Mouse (Mus musculus): ENCODE data around the gene Nfatc2. TPM values are rescaled to one million over a fixed set of nuclear protein-coding genes. Genes with fewer than 3 reads are reported as not detected.

The Nfatc2 gene
- polyA plus RNA-seq, 1 experiment from 2014 or later, result 7.3 TPM

- H3K4me1 ChIP-seq, result peaks cover 36% of the 10 kb centered on the region
- peaks cover 3% of the 10 kb centered on the region; the same call in 1 of the 2 replicates for H3K36me3 ChIP-seq
- H3K4me3 ChIP-seq, result no peak overlapping the region
- peak overlapping the region; percentile 10; the same call in 1 of the 2 replicates for H3K27ac ChIP-seq
- H3K4me2 ChIP-seq (replicated peaks), result no peak overlapping the region
- 0 out of 2 replicates have a peak, but pooled peaks cover 6% of the 10 kb centered on the region for H3K27me3 ChIP-seq
- 42% methylated on average over 7 of the region's 7 CpGs for WGBS
- no peak; the same call in 1 of the 2 replicates for ATAC-seq (ENCODE audit: low FRiP score, low read depth)
- H3K9ac ChIP-seq, result no peak overlapping the region
- no peaks in the 10 kb centered on the region for H3K9me3 ChIP-seq
Observed at GRCm38 (mm10) chr2:168478431-168478830, 123.0 kb downstream of the Nfatc2 start.

GRCm38 (mm10) chr2:168473496-168473895 lies 128.0 kb downstream of the Nfatc2 start:
- WGBS, result 56% methylated on average over 9 of the region's 9 CpGs
- Histone ChIP-seq H3K27ac (no peak overlapping the region), H3K4me1 (peaks cover 33% of the 10 kb centered on the region), H3K9ac (no peak overlapping the region), H3K9me3 (no peaks in the 10 kb centered on the region), H3K36me3 (no peaks in the 10 kb centered on the region), H3K4me3 (no peak overlapping the region), H3K27me3 (peaks cover 28% of the 10 kb centered on the region), H3K4me2 (replicated peaks) (peak overlapping the region; percentile 57; the same call in 1 of the 2 replicates)
- no peak for ATAC-seq (ENCODE audit: low FRiP score, low read depth)

DNA sequence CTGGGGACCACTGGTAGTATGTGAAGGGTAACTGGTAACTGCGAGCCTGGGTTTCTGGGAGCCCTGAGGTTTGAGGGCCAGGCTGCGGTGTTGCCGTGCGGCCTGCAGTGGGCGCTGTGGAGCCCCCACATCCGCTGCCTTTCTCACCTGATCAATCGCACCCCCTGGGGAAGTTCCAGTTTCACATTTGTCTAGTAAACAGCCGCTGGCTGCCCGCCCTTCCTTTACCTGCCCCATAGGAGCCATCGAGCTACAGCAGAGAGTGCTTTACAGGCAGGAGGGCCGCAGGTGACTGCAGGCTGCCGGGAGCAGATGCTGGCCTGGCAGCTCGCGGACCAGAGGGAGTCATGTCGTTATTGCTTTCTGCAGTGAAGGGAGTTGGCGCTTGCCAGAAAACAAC lies 128.6 kb downstream of the Nfatc2 start:
- Histone ChIP-seq H3K36me3 (no peaks in the 10 kb centered on the region), H3K27me3 (peaks cover 28% of the 10 kb centered on the region), H3K9ac (peak overlapping the region; percentile 48; the same call in 1 of the 2 replicates), H3K9me3 (no peaks in the 10 kb centered on the region), H3K4me3 (peak overlapping the region; percentile 32), H3K27ac (no peak overlapping the region; the same call in 1 of the 2 replicates), H3K4me2 (replicated peaks) (peak overlapping the region; percentile 57), H3K4me1 (peaks cover 31% of the 10 kb centered on the region)
- ATAC-seq (ENCODE audit: low FRiP score, low read depth), result peak; percentile 78; the same call in 1 of the 2 replicates
- WGBS, result 4% methylated on average over 16 of the region's 16 CpGs

- peaks cover 24% of the 10 kb centered on the region for H3K27me3 ChIP-seq
- 9% methylated on average over 4 of the region's 4 CpGs for WGBS
- no peaks in the 10 kb centered on the region for H3K36me3 ChIP-seq
- no peak overlapping the region for H3K4me3 ChIP-seq
- no peak overlapping the region for H3K27ac ChIP-seq
- peaks cover 23% of the 10 kb centered on the region for H3K4me1 ChIP-seq
- H3K9ac ChIP-seq, result no peak overlapping the region
- no peak overlapping the region for H3K4me2 ChIP-seq (replicated peaks)
- H3K9me3 ChIP-seq, result no peaks in the 10 kb centered on the region
- no peak for ATAC-seq (ENCODE audit: low FRiP score, low read depth)
Observed at GRCm38 (mm10) chr2:168469032-168469431, 132.4 kb downstream of the Nfatc2 start.

GRCm38 (mm10) chr2:168467166-168467565 lies 134.3 kb downstream of the Nfatc2 start:
- no peak overlapping the region for H3K27ac ChIP-seq
- H3K9me3 ChIP-seq, result no peaks in the 10 kb centered on the region
- ATAC-seq (ENCODE audit: low FRiP score, low read depth), result no peak
- WGBS, result 86% methylated on average over 5 of the region's 5 CpGs
- H3K9ac ChIP-seq, result no peak overlapping the region
- peaks cover 20% of the 10 kb centered on the region for H3K27me3 ChIP-seq
- H3K4me3 ChIP-seq, result no peak overlapping the region
- peaks cover 8% of the 10 kb centered on the region for H3K4me1 ChIP-seq
- no peak overlapping the region for H3K4me2 ChIP-seq (replicated peaks)
- no peaks in the 10 kb centered on the region for H3K36me3 ChIP-seq

DNA sequence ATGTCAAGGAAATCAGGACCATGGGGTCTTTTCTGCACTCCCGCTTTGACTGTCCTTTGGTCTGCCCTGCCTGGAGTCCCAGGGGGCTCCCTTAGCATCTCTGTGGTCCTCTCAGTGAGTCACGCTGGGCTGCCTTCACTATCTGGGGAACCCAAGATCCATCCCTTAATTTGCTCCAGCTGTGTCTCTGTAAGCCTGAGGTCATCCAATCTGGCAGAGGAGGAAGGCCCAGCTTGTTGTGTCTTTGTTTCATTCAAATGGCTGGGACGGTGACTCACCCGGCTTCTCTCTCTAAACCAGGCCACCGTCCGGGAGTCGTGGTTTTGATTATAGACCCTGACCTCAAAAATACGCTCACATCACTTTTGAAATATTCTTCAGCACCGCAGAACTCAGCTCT lies 135.4 kb downstream of the Nfatc2 start:
- 44% methylated on average over 9 of the region's 9 CpGs for WGBS
- no peak for ATAC-seq (ENCODE audit: low FRiP score, low read depth)
- no peak overlapping the region for H3K4me3 ChIP-seq
- H3K4me2 ChIP-seq (replicated peaks), result no peak overlapping the region
- H3K27me3 ChIP-seq, result peaks cover 12% of the 10 kb centered on the region
- H3K4me1 ChIP-seq, result peaks cover 17% of the 10 kb centered on the region
- H3K9me3 ChIP-seq, result no peaks in the 10 kb centered on the region
- no peak overlapping the region for H3K9ac ChIP-seq
- no peaks in the 10 kb centered on the region for H3K36me3 ChIP-seq
- H3K27ac ChIP-seq, result no peak overlapping the region

- Histone ChIP-seq H3K36me3 (no peaks in the 10 kb centered on the region), H3K4me3 (no peak overlapping the region), H3K9me3 (no peaks in the 10 kb centered on the region), H3K9ac (no peak overlapping the region), H3K4me2 (replicated peaks) (no peak overlapping the region), H3K4me1 (peaks cover 21% of the 10 kb centered on the region), H3K27ac (no peak overlapping the region), H3K27me3 (peaks cover 9% of the 10 kb centered on the region)
- no peak for ATAC-seq (ENCODE audit: low FRiP score, low read depth)
- WGBS, result 82% methylated on average over 5 of the region's 5 CpGs
Observed at GRCm38 (mm10) chr2:168465646-168466045, 135.8 kb downstream of the Nfatc2 start.

- Histone ChIP-seq H3K9me3 (no peaks in the 10 kb centered on the region), H3K4me1 (peaks cover 19% of the 10 kb centered on the region), H3K27me3 (0 out of 2 replicates have a peak, but pooled peaks cover 2% of the 10 kb centered on the region), H3K4me2 (replicated peaks) (no peak overlapping the region), H3K36me3 (no peaks in the 10 kb centered on the region), H3K4me3 (no peak overlapping the region), H3K27ac (peak overlapping the region; percentile 58; the same call in 1 of the 2 replicates), H3K9ac (peak overlapping the region; percentile 25; the same call in 1 of the 2 replicates)
- 61% methylated on average over 9 of the region's 9 CpGs for WGBS
- no peak for ATAC-seq (ENCODE audit: low FRiP score, low read depth)
Observed at GRCm38 (mm10) chr2:168461865-168462264, 139.6 kb downstream of the Nfatc2 start.

DNA sequence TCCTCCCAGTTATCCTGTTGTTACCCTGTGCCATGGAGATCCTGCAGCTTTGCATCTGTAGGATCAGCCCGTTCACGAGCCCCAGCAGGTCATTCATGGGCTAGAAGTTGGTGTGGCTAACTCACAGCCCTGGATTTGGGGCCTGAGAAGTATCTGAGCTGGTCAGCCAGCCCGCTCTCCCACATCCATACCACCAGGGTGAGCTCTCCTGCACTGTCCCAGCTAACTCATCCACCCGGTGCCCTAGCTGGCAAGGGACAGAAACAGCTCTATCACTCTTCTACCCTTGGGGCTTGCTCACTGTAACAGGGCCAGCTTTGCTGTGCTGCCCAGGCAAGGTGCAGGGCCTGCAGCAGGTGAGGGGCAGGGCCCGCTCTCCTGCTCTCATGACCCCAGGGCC lies 141.8 kb downstream of the Nfatc2 start:
- ATAC-seq (ENCODE audit: low FRiP score, low read depth), result no peak
- H3K4me1 ChIP-seq, result peaks cover 19% of the 10 kb centered on the region
- H3K4me3 ChIP-seq, result no peak overlapping the region
- no peaks in the 10 kb centered on the region for H3K9me3 ChIP-seq
- H3K9ac ChIP-seq, result no peak overlapping the region
- WGBS, result 74% methylated on average over 5 of the region's 5 CpGs
- H3K27ac ChIP-seq, result no peak overlapping the region
- no peak overlapping the region for H3K4me2 ChIP-seq (replicated peaks)
- H3K36me3 ChIP-seq, result no peaks in the 10 kb centered on the region
- no peaks in the 10 kb centered on the region for H3K27me3 ChIP-seq

- Histone ChIP-seq H3K27ac (no peak overlapping the region), H3K4me3 (no peak overlapping the region), H3K9ac (no peak overlapping the region), H3K4me2 (replicated peaks) (no peak overlapping the region), H3K27me3 (no peaks in the 10 kb centered on the region), H3K36me3 (no peaks in the 10 kb centered on the region), H3K9me3 (no peaks in the 10 kb centered on the region), H3K4me1 (peaks cover 19% of the 10 kb centered on the region)
- 67% methylated on average over 9 of the region's 9 CpGs for WGBS
- no peak for ATAC-seq (ENCODE audit: low FRiP score, low read depth)
Observed at GRCm38 (mm10) chr2:168458583-168458982, 142.9 kb downstream of the Nfatc2 start.

GRCm38 (mm10) chr2:168451714-168452708 lies 149.4 kb downstream of the Nfatc2 start:
- ATAC-seq (ENCODE audit: low FRiP score, low read depth), result peak; percentile 68; the same call in 1 of the 2 replicates
- Histone ChIP-seq H3K4me3 (no peak overlapping the region), H3K27ac (peak overlapping the region; percentile 84), H3K4me1 (peaks cover 28% of the 10 kb centered on the region), H3K36me3 (no peaks in the 10 kb centered on the region), H3K4me2 (replicated peaks) (peak overlapping the region; percentile 49), H3K9me3 (no peaks in the 10 kb centered on the region), H3K27me3 (no peaks in the 10 kb centered on the region), H3K9ac (0 out of 2 replicates have a peak overlapping the region, but pooled peaks have one; percentile 45)
- 41% methylated on average over 30 of the region's 30 CpGs for WGBS

- H3K4me2 ChIP-seq (replicated peaks), result no peak overlapping the region
- no peaks in the 10 kb centered on the region for H3K27me3 ChIP-seq
- WGBS, result 8% methylated on average over 3 of the region's 3 CpGs
- H3K9ac ChIP-seq, result no peak overlapping the region
- H3K36me3 ChIP-seq, result no peaks in the 10 kb centered on the region
- no peaks in the 10 kb centered on the region for H3K9me3 ChIP-seq
- H3K4me3 ChIP-seq, result no peak overlapping the region
- H3K27ac ChIP-seq, result no peak overlapping the region
- peaks cover 29% of the 10 kb centered on the region for H3K4me1 ChIP-seq
- no peak for ATAC-seq (ENCODE audit: low FRiP score, low read depth)
Observed at GRCm38 (mm10) chr2:168450977-168451376, 150.5 kb downstream of the Nfatc2 start.

All from limb, embryonic 13.5 days (tissue).